Mouse (Mus musculus): ENCODE measurements at regions not wholly inside any gene's neighbourhood (a gene's known extent, or its start where the extent isn't known, plus 50 kb on each side); places are given as distances from the start of the nearest gene placed in this dataset.

DNA sequence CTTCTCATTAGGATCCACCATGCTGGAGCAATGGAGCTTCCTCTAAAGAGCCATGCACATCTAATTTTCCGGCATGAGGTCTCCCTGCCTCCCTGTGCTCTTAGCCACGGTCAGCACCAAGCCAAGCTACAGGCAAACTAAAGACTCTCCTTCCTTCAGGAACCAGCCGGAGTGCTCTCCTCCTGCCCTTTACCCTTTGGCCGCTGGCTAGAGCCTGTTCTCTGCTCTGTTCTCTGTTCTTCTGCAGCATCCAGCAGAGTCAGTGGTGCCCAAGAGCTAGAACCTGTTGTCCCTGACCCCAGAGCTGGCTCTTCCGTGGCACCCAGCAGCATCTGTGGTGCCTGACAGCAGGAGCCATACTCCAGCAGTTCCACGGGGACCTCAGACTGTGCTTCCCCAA, 145.6 kb upstream of the Zfp706 start:
- TF ChIP-seq CTCF (IDR thresholded peaks at IDR 0.05; ENCODE audit: borderline replicate concordance, insufficient read depth, low read depth, low read length), result no peak
- no peak for TF ChIP-seq POLR2A (IDR thresholded peaks at IDR 0.05; ENCODE audit: borderline replicate concordance, insufficient read depth, low read length)
